Mouse (Mus musculus) gastrocnemius, adult 8-10 months (tissue): ENCODE data around the gene Gm9837. TPM values are rescaled to one million over a fixed set of nuclear protein-coding genes. Genes with fewer than 3 reads are reported as not detected.
"Not testable (repeated sequence)": the region's sequence is repeated elsewhere in the genome, so short reads cannot be mapped to it uniquely, and the experiment has no call there.

Source experiments
- DNase-seq, 2 experiments: peaks; one replicate each; pipeline ENCODE4 v3.0.0; 2022; ENCODE audit warnings: low spot score in 2 of 2
- total RNA-seq, 4 experiments: library from RNA; stranded (reverse); gene quantifications; 2 replicates each; pipeline ENCODE4 v1.2.4; 2022

The Gm9837 gene
- total RNA-seq, 4 experiments from 2014 or later: not detected

DNA sequence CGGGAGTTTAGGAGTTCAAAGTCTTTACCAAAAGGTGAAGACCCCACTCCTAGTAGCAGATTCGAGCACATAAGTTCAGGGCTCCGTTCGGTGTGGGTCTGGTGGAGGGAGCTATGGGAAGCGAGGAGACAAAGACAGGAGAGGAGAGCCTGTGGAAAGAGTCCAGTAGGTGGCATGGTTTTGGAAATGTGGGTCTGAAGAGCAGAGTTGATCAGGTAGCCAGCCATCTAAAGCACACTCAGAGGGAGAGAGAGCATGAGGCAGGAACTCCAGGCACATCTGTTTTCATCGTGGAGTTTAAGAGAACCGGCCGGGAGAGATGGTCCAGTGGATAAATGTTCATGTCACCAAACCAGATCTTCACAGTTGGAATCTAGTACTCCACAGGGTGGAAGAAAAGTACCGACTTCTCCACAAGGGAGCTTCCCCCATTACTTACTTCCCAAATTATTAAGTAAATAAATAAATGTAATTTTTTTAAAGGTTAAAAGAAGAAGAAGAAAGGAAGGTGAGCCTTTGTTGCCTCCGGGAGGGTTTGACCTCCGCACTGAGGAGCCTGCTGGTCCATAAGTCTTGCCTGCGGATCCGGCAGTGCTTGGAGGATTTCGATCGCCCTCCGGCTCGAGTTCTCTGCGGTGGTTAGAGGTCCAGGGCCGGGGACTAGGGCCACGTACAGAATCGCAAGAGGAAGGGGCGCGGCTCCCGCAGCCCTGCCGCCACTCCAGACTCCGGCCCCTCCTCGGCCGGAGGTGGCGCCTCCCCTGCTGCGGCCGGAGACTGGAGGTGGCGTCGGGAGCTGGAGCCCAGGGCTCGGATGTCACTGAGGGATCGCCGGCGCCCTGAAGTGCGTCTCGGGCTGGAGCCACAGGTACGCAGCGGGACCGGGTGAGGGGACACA, 13.6 kb downstream of the Gm9837 start, which contains the start of the genes Gm10447 and Shroom1:
TSS of gene Gm10447 (minus strand) at position 637 of the 898 bp plus-strand sequence.
TSS of gene Shroom1 (plus strand) at position 732 of the 898 bp plus-strand sequence.
- DNase-seq: peak; percentile 25 to 42

DNA sequence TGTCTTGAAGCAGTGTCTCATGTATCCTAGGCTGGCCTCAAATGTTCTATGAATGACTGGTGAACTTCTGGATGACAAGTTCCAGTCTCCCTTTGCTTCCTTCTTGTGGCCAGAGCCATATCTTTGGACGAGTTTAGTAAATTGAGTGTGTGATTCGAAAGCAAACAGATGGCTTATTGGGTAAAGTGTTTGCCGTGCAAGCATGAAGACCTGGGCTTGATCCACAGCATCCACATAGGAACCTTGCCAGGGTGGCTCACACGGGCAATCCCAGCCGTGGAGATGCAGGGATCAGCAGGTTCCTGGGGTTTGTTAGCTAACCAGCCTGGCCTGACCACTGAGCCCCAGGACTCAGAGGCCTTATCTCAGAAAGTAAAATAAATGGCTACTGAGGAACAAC, 17.2 kb downstream of the Gm9837 start:
- DNase-seq: no peak

DNA sequence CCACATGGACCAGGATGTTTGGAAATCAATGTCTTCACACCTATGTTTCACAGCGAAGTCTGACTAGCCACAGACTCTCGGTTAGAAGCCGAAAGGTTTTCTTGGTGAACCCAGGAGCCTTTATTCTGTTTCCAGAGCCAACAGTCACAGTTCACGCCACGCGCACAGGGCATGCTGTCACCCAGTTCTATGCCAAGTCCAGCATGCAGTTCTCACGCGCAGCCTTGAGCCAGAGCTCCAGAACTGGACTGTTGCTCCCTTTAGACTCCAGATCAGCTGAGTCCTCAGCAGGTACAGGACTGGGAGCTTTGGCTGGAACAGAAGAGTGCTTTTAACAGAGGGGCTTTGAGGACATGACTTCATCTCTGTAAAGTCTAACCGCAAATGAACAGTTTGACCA, 17.9 kb downstream of the Gm9837 start:
- no peak for DNase-seq

DNA sequence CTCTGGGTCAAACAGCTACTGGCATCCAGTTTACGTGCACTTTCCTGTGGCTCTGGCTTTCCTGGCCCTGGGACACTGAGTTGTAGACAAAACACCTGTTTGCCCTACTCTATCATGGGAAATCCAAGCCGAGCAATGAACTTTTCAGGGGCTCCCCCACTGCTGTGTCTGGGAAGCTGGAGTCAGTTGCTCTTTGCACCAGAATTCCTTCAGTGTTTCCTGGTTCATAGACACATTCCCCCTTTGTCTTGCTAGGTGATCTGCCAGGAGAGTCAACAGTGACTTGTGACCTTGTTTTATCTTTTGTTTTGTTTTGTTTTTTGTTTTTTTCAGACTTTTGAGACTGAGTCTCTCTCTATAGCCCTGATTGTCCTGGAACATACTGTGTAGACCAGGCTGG, 18.9 kb downstream of the Gm9837 start:
- DNase-seq: no peak

DNA sequence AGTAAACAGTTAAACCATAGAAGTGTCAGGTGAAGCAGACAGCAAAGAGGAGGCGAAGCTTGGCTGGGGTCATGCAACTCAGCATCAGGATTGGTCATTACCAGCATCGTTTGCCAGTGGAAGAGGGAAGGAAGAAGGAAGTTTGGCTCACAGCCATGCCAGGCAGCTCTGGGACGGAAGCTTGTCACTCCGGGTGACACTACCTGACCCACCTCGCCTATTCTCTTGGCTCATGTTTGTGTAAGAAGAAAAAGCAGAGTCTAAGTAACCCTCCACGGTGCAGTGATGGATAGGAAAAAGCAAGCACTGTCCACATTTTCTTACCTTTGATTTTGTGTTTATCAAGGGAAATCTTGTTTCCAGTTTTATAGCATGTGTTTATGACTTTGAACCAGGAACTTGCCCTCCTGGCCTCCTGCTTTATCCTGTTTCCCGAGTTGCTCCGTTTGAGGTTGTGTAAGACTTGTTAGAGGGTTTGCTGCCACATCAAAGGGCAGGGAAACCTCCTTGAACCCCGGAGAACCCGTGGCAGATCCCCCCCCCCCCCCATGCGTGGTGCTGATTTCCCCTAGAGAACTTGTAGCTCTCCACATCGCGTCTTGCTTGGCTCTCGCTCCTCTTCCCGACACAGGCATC, 20.1 kb downstream of the Gm9837 start:
- DNase-seq: no peak

DNA sequence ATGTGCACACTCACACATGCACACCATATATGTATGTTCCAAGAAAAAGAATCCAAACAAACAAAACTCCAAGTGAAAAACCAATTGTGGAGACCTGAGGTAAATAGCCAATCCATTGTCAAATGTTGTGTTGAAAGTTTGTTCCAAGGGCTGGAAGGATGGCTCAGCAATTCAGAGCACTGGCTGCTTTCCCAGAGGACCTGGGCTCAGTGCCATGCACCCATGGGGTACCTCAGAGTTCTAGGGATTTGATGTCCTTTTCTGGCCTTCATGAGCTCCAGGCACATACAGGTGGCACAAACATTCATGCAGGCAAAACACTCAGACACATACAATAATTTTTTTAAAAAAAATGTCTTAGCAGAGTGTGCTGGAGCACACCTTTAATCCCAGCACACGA, 21.8 kb downstream of the Gm9837 start:
- peak; percentile 59 to 61 for DNase-seq

DNA sequence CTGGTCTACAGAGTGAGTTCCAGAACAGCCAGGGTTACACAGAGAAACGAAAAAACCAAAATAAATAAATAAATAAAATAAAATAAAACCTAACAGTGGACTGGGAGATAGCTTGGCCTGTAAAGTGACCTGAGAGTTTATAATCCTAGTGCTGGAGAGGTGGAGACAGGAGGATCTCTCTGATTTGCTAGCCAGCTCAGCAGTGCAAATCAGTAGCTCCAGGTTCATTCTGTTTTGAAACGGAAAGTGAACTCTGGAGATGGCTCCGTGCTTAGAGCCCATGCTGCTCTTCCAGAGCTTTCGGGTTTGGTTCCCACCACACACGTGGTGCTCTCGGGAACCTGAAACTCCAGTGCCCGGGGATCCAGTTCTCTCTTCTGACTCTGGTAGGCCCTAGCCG, 22.3 kb downstream of the Gm9837 start:
- no peak for DNase-seq

DNA sequence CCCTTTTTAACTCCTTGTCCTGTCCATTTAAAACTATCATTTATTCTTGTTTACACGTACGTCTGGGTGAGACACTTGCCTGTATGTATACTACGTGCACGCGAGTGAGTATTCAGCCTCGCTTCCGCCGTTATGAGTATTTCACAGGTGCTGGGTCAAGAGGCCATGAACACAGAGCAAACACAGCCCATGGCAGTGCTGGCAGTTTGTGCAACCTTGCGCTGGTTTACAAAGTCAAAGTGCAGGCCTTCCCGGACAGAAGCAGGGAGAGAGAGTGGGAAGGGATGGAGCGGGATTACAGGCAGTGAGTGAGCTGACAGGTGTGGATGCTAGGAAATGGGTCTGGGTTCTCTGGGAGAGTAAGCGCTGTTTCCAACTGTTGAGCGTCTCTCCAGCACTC, 24.1 kb downstream of the Gm9837 start:
- no peak for DNase-seq

DNA sequence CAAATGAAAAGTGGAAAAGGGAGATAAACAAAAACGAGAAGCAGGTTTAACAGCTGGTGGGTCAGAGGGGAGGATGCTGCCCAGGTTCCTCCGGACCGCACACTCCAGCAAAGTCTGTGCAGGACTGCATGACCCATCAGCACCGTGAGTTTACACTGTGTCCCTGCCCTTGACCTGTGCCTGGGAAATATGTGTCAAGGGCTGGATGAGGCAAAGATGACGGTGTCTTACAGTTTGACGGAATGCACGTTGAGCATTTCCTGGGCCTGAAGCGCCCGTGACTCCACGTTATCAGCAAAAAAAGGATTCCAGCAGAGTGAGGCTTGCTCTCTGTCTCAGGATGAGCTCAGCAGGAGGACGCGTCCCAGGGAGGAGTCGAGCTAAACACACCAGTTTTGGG, 24.7 kb downstream of the Gm9837 start:
- DNase-seq: no peak

DNA sequence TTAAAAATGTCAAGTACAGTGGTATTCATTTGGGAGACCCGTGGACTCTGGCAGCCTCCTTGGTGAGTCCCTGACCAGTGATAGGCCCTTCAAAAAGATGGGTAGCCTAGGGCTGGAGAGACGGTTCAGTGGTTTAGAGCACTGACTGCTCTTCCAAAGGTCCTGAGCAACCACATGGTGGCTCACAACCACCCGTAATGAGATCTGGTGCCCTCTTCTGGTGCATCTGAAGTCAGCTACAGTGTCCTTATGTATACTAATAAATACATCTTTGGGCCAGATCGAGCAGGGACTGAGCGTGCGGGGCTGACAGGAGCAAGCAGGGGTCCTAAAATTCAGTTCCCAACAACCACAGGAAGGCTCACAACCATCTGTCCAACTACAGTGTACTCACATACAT, 26.4 kb downstream of the Gm9837 start:
- DNase-seq: no peak

DNA sequence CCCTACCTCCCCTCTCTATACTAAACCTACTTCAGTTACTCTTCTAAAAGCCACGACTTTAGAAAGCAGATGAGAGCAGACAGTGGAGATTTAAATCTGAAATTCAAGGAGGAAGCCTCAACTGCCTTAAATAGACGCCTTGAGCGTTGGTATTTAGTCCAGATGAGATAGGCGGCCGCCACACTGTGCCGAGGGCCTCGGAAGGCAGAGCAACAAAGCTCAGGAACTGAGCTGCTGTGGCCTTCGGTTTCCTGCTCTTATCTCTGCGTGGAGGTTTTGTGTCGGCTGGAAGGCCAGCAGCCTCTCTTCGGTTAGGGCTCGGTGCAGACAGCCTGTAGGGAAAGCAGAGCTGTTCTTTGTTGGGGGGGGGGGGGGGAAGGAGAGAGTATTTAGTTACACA, 28.4 kb downstream of the Gm9837 start:
- no peak for DNase-seq

DNA sequence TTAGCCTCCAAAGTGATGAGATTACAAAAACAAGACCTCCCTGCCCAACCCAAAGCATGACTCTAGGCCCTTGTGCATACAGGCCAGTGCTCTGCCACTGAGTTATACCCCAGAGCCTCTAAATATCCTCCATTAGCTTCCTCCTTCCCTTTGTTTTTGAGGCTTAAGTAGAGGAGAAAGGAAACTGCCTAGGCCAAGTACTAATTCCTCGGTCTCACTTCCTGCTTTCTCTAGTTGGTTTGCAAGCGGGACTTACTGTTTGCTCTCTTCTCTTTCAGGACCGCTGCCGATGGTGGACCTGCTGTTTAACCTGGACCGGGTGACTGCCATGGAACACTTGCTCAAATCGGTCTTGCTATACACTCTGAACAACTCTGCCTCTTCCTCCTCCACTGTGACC, 33.9 kb downstream of the Gm9837 start:
- no peak for DNase-seq

DNA sequence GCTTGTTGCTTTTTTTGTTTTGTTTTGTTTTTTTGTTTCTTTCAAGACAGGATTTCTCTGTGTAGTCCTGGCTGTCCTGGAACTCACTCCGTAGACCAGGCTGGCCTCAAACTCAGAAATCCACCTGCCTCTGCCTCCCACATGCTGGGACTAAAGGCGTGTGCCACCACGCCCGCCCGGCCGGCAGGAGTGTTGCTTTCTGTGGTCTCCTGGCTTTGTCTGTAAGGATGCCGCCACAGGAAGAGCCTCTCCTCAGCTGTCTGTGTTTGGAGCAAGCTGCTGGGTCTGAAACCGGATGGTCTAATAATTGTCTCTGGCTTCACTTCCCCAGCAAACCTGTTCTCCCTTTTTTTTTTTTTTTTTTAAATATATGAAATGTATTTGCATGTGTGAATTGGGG, 34.8 kb downstream of the Gm9837 start:
- no peak for DNase-seq

DNA sequence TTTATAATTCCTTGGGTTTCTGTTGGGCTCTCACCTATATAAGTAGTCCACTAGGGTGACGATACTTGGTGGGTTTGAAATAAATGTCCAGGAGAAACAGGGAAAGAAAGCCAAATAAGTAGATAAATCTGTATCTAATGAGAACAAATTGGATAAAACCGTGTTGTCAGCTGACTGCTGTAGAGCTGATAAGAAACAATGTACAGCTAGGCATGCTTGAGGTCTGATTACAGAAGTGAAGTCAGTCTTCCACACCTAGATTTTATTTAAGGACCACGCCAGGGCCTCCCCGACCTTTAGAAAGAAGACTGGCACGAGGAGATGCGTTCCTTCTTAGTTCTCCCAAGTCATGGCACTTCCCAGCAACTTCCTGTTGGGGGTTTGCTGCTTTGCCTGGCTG, 37.2 kb downstream of the Gm9837 start:
- no peak for DNase-seq

DNA sequence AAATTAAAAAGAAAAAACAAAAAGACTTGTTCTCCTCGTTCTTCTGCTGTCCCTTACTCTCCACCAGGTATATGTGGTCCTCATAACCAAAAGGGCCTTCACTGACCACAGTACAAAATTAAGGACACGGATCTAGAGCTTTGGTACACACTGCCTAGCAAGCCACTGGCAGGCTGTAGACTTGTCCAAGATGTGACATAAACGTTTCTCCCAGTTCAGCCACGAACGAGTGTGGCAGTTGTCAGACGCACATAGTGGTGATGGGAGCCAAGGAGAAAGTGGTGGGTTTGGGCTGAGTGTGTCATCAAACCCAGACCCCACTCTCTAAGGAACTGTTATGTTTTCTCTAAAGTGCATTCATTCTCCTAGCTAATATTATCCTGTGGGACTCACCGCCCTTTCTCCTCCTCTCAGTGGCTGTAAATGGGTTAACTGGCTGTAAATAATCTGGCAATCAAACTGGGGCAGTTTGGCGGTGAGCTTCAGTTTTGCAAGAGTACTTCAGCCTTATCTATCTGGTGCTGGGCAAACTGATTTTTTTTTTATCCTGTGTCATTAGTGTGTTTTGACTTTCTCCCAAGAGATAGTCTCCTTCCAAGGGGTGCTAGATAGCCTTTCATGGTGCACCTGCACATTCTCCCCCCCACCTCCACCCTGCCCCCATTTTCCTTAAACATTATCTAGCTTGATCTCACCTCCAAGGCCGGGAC, 38.8 kb downstream of the Gm9837 start:
- no peak for DNase-seq

DNA sequence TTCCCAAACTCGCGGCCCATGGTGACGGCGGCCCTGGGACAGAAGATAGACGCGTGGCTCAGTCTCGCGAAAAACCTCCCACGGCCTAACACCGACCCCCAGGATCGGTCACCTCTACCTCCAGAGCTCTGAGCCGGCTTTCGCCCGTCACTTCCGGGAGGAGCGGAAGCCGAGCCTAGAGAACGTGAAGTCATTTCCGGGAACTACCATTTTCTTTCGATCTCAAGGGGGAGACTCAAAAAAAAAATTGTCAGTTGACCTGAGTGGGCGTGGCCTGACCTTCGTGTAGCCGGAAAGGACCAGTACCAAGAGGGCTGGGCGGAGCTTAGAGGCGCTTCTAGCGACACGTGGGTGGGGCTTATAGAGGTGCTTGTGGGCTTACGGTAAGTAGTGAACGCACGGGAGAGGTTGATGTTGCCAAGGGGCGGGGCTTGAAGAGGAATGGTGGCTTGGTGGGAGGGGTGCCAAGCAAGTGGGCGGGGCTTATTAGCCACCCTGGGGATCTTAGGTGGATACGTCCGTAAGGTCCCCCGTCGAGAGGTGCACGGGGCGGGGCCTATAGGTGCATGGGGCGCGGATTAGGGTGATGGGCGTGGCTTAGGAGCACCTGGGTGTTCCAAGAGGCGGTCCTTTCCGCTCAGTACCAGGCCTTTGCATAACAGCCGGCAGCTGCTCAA, 39.5 kb downstream of the Gm9837 start, which contains the start of the genes Uqcrq and Gdf9:
TSS of gene Uqcrq (minus strand) at position 162 of the 677 bp plus-strand sequence.
TSS of gene Gdf9 (plus strand) at position 354 of the 677 bp plus-strand sequence.
- DNase-seq: peak; percentile 100

DNA sequence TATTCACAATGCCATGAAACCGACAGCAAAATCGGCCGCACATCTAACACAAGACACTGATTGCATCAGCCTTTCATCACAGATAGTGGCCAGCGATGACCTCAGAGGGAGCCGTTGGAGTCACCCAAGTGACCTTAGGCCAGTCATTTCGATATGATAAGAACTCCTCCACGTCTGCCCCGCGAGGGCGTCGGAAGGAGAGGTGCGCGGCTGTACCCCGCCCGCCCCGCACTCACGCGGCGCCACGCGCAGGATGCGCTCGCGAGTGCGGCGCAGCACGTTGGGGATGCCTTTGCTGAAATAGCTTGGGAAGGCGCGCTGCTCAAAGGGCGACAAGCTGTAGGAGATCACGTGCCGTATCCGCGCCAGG, 40.0 kb downstream of the Gm9837 start:
- DNase-seq: peak in 1 of 2 experiments; percentile 31

DNA sequence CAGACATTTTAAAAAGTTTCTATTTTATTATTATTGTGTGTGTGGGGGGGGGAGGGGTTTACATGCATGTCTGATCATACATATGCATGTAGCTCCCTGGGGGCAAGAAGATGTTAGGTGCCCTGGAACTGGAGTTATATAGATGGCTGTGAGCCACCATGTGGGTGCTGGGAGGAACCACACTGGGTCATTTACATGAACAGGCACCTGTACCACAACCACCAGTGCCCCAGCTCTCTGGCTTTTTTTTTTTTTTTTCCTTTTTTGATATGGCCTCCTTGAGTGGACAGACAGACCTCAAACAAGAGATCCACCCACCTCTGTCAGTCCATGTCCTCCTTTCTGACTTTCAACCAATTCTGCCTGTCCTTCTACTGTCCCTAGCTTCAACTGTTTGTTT, 41.1 kb downstream of the Gm9837 start:
- no peak for DNase-seq

DNA sequence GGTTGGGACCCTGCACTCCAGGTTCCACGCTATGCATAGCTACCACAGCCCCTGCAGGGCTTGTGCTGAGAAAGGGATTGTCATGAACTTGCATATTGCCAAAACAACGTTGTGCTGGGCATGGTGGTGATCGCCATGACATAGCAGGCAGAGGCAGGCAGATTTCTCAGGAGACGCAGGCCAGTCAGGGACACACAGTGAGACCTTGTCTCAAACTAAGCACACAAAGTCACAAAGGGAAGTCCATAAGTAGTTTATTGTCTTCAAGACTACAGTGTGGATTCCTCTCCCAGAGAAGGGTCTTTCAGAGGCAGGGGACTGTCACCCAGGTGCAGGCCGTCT, 41.6 kb downstream of the Gm9837 start:
- no peak for DNase-seq

DNA sequence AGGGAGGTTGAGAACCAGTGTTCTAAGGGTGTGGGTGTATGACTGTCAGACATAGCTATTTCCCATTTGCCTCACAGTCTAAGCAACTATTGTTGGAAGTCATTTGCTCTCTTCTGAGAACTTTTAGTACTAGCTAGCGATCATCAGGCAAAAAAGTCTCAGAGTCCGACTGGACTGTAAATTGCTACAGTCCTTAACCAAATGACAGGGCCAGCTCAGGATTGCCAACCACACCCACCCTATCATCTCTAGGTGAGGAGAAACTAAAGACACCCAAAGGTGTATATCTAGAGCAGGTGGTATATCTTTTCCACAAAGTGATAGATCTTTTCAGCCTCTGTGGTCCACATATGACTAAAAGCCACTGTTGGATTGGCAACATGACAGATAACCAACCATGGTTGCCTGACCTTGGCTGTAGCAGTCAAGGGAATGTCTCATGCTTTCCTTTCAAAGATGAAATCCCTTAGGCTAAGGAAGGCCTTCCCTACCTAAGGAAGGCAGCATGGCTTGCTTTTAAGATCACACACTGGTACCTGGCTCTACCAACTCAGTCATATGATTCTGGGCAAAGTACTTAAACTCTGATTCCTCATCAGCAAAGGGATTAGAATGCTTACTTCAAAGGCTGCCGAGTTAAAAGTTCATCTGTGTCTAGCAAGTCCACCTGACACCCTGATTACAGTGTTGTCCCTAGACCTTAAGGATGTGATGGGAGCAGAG, 42.1 kb downstream of the Gm9837 start:
- no peak for DNase-seq

DNA sequence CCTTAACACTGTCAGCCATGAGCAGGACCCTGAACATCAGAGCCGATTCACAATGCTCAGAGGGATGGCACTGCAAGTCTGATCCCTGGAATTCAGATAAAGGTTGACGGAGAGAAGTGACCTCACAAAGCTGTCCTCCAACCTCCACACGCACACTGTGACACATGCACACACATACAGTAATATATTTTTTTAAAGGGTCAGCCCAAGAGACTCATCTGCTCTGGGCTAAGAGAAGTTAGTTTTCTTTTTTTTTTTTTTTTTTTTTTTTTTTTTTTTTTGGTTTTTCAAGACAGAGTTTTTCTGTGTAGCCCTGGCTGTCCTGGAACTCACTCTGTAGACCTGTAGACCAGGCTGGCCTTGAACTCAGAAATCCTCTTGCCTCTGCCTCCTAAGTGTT, 43.4 kb downstream of the Gm9837 start:
- DNase-seq: not testable (repeated sequence)
